Mouse (Mus musculus) adrenal gland, adult 18-20 months (tissue): ENCODE data around the gene Gmcl1. TPM values are rescaled to one million over a fixed set of nuclear protein-coding genes. Genes with fewer than 3 reads are reported as not detected.

Experiments
- DNase-seq, 2 experiments: peaks; one replicate each; pipeline ENCODE4 v3.0.0; 2021 to 2022; ENCODE audit warnings: low spot score in 2 of 2
- long read RNA-seq, 2 experiments: library from polyadenylated mRNA; stranded (forward); transcript quantifications; one replicate each; pipeline ENCODE4 v2.0.0; 2021
- total RNA-seq, 2 experiments: library from RNA; stranded (reverse); gene quantifications; 1 replicate in 1 of 2; 2 replicates in 1 of 2; pipeline ENCODE4 v1.2.3; 2021

Gmcl1 gene
- total RNA-seq: 10 to 100 TPM; 11.9 to 17.8 TPM
- long read RNA-seq, experiment 1, transcript Gmcl1-201 (14 exons, 2,949 nt): major isoform, 21 of 25 reads
- long read RNA-seq, experiment 1, partial matches to known transcripts: 1 of 25 reads
- long read RNA-seq, experiment 1, other reads (novel, unspliced or antisense): 3 of 25 reads
- long read RNA-seq, experiment 2, transcript Gmcl1-201 (14 exons, 2,949 nt): major isoform, 115 of 135 reads
- long read RNA-seq, experiment 2, partial matches to known transcripts: 6 of 135 reads
- long read RNA-seq, experiment 2, other reads (novel, unspliced or antisense): 13 of 135 reads

- peak; percentile 92 to 95 for DNase-seq
These were observed at the start of gene Gmcl1 for GRCm38 (mm10) chr6:86733183-86733876. TSS of gene Gmcl1 (minus strand) at chr6:86733383.

- no peak for DNase-seq
These were observed 49.2 kb upstream of the Gmcl1 start for GRCm38 (mm10) chr6:86782342-86782741.

- no peak for DNase-seq
These were observed 48.3 kb upstream of the Gmcl1 start for GRCm38 (mm10) chr6:86781361-86781957.

- DNase-seq: no peak
These were observed 45.9 kb upstream of the Gmcl1 start for GRCm38 (mm10) chr6:86778910-86779594.

GRCm38 (mm10) chr6:86777181-86777580, 44.0 kb upstream of the Gmcl1 start:
- no peak for DNase-seq

- DNase-seq: no peak
These were observed 43.5 kb upstream of the Gmcl1 start for GRCm38 (mm10) chr6:86776706-86777071.

GRCm38 (mm10) chr6:86776001-86776705, 43.0 kb upstream of the Gmcl1 start:
- DNase-seq: peak; percentile 53 to 54

GRCm38 (mm10) chr6:86774937-86775336, 41.8 kb upstream of the Gmcl1 start:
- no peak for DNase-seq

GRCm38 (mm10) chr6:86773830-86774229, 40.6 kb upstream of the Gmcl1 start:
- DNase-seq: no peak

GRCm38 (mm10) chr6:86772631-86773030, 39.4 kb upstream of the Gmcl1 start:
- no peak for DNase-seq

GRCm38 (mm10) chr6:86768938-86769337, 35.8 kb upstream of the Gmcl1 start:
- DNase-seq: no peak

GRCm38 (mm10) chr6:86768186-86768776, 35.1 kb upstream of the Gmcl1 start:
- no peak for DNase-seq

GRCm38 (mm10) chr6:86767465-86767864, 34.3 kb upstream of the Gmcl1 start:
- no peak for DNase-seq

GRCm38 (mm10) chr6:86765637-86766059, 32.5 kb upstream of the Gmcl1 start:
- no peak for DNase-seq

- DNase-seq: no peak
These were observed 21.1 kb upstream of the Gmcl1 start for GRCm38 (mm10) chr6:86754105-86754863.

GRCm38 (mm10) chr6:86752843-86753485, 19.8 kb upstream of the Gmcl1 start:
- no peak for DNase-seq

GRCm38 (mm10) chr6:86750961-86751360, 17.8 kb upstream of the Gmcl1 start:
- DNase-seq: no peak

- DNase-seq: no peak
These were observed 16.6 kb upstream of the Gmcl1 start for GRCm38 (mm10) chr6:86749817-86750216.

- peak; percentile 40 to 47 for DNase-seq
These were observed 14.0 kb upstream of the Gmcl1 start for GRCm38 (mm10) chr6:86747171-86747570.
